Mouse (Mus musculus) olfactory bulb, adult 2 months (tissue): Measurements from ENCODE around the gene Arf1. TPM values are rescaled to one million over a fixed set of nuclear protein-coding genes. Genes with fewer than 3 reads are reported as not detected.

ENCODE experiments used
- H3K27ac ChIP-seq: fragments of 200-500 bp; 2 replicates; pipeline ENCODE4 v1.5.1; 2012; ENCODE audit warnings: low read depth, low read length; ENCODE audit not compliant: insufficient read depth
- H3K4me1 ChIP-seq: fragments of 200-500 bp; 2 replicates; pipeline ENCODE4 v1.6.1; 2012; ENCODE audit warnings: low read length; ENCODE audit not compliant: control insufficient read depth, insufficient read depth
- H3K4me3 ChIP-seq: fragments of 200-500 bp; 2 replicates; pipeline ENCODE4 v1.5.1; 2012; ENCODE audit warnings: mild to moderate bottlenecking, low read depth, low read length, moderate library complexity; ENCODE audit not compliant: insufficient read depth
- CTCF ChIP-seq: fragments of 200-500 bp; IDR thresholded peaks from 2 replicates; pipeline ENCODE4 v1.5.1; 2012; ENCODE audit warnings: low read depth, mild to moderate bottlenecking, low read length, moderate library complexity; ENCODE audit not compliant: insufficient read depth
- POLR2A ChIP-seq: fragments of 200-500 bp; IDR thresholded peaks from 2 replicates; pipeline ENCODE4 v1.6.1; 2012; ENCODE audit warnings: mild to moderate bottlenecking, low read depth, low read length, moderate library complexity; ENCODE audit not compliant: insufficient read depth
- WGBS: fragments of 180-500 bp; shearing (Covaris S2); methylation state at CpG from one replicate; pipeline ENCODE4 v1.1.7; 2018; 5-methylcytosine and 5-hydroxymethylcytosine counted together
- polyA plus RNA-seq: library from polyadenylated mRNA; stranded (reverse); fragments of >200 nt; gene quantifications from 2 replicates; pipeline ENCODE4 v1.2.4, GENCODE M21; 2012; ENCODE audit warnings: low replicate concordance; ENCODE audit not compliant: missing spikeins, insufficient read depth, insufficient read length

Arf1 gene
- polyA plus RNA-seq, 1 experiment: 324 TPM

GRCm38 (mm10) chr11:59208153-59208831 lies 19.8 kb downstream of the Arf1 start, which contains the start of gene 2310033P09Rik:
2310033P09Rik (plus strand) TSS chr11:59208321.
- TF ChIP-seq CTCF (no peak), POLR2A (peak; percentile 86)
- under 1% methylated on average over 67 of the region's 67 CpGs for WGBS
- Histone ChIP-seq H3K4me1 (peaks cover 8% of the 10 kb centered on the region), H3K27ac (peak within 1 kb of the TSS; percentile 85), H3K4me3 (peak within 1 kb of the TSS; percentile 62)

GRCm38 (mm10) chr11:59202081-59202995 lies 25.7 kb downstream of the Arf1 start, which contains the start of gene Mrpl55:
Mrpl55 (plus strand) TSS chr11:59202486.
- H3K4me1 ChIP-seq: peaks cover 8% of the 10 kb centered on the region; the same call in 1 of the 2 replicates
- WGBS: under 1% methylated on average over 63 of the region's 63 CpGs
- H3K4me3 ChIP-seq: peak within 1 kb of the TSS; percentile 63
- TF ChIP-seq CTCF (no peak), POLR2A (peak; percentile 50)
- no peak within 1 kb of the TSS for H3K27ac ChIP-seq

DNA sequence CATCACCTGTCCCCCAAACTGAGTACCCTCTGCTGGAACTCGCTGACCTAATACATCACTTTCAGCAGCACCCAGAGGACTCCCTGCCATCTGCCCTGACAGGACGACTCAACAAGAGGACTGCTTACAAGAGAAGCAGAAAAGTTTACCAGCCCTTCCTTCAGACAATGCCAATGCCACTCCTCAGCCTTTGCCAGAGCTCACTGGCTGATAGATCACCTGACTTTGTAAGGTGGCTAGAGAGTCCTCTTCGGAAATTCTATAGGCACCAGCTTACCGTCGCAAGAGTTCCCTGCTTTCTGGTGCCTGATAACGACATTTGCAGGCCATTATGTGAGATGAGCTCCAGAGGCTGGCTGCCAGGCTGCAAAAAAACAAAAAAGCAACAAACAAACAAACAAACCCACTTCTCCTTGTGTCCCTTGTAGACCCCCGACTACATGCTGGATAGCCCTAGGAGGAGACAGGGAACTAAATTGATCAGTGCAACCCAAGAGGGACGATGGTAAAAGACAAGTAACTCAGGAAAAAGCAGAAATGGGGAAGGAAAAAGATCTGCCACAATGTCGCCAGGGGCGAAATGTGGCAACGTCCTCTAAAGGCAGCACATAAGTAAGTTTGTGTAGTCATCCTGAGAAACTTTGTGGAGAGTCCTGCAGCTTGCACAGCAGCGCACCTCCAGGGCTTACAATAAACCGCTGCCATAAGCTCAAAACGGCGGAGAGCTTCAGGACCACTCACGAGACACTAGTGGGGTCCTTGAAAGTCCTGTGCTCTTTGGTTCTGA lies 26.7 kb downstream of the Arf1 start:
- Histone ChIP-seq H3K27ac (no peak overlapping the region), H3K4me1 (peaks cover 8% of the 10 kb centered on the region; the same call in 1 of the 2 replicates), H3K4me3 (peak overlapping the region; percentile 63)
- 28% methylated on average over 16 of the region's 16 CpGs for WGBS
- TF ChIP-seq POLR2A (no peak), CTCF (no peak)

DNA sequence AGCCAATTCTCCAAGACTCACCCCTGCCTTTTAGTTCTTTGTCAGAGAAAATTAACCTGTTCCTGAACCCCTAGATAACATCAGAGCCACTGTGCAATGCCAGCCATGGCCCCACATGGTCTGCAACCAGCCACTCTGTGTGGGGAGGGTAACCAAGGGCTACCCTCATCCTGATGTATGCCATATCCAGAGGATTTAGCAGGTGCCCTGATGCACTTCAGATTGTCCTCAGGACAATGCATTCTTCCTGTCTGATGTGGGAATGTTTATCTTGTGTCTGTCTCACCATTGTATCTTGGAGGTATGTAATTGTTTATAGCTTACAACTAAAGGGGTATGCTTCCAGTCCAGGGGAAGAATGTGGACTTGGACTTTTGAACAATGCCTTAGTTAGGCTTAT lies 31.8 kb downstream of the Arf1 start:
- Histone ChIP-seq H3K27ac (no peak overlapping the region), H3K4me1 (peaks cover 3% of the 10 kb centered on the region; the same call in 1 of the 2 replicates), H3K4me3 (no peak overlapping the region)
- TF ChIP-seq POLR2A (no peak), CTCF (no peak)

- peak within 1 kb of the TSS; percentile 32; the same call in 1 of the 2 replicates for H3K27ac ChIP-seq
- peak within 1 kb of the TSS; percentile 68 for H3K4me3 ChIP-seq
- TF ChIP-seq POLR2A (no peak), CTCF (no peak)
- WGBS: 4% methylated on average over 16 of the region's 16 CpGs
- H3K4me1 ChIP-seq: peaks cover 10% of the 10 kb centered on the region; the same call in 1 of the 2 replicates
These were observed 36.0 kb downstream of the Arf1 start, which contains the start of gene Guk1 for GRCm38 (mm10) chr11:59192059-59192386. Guk1 (minus strand) TSS chr11:59192212.

DNA sequence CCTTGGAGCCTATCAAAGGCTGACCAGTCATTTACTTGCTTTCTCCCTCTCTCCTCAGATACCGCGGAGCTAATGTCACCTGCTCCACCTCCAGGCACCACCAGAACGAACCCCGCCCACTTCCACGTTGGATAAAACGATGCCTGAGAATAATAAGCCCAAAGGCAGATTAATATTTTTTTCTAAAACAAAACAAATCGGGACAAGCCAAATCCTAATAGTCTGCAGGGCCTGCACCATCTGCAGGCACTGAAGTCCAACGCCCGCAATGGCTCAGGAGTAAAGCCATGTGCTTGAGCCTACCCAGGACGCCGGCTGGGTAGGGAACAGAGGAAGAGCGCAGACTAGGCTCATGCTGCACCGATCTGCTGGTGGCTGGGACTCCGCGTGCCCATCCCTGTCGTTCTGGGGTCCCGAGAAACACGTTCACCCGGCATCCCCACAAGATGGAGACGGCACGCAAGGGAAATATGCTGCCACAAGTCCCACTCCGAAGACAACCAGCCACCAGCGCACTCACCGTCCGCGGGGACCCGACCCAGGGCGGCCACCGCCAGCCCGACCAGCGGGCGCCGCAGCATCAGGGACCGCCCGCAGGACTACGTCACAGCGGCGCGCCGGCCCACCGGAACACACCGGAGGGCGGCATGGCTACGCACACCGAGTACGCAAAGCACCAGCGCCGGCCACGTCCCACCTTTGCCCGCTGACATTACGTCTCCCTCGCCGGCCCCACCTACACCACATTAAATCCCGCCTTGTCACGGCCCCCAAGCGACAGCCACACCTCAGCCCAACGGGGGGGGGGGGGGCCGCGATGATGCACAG lies 36.6 kb downstream of the Arf1 start:
- peak overlapping the region; percentile 32; the same call in 1 of the 2 replicates for H3K27ac ChIP-seq
- under 1% methylated on average over 58 of the region's 59 CpGs for WGBS
- TF ChIP-seq POLR2A (peak; percentile 79), CTCF (no peak)
- H3K4me3 ChIP-seq: peak overlapping the region; percentile 68
- H3K4me1 ChIP-seq: peaks cover 10% of the 10 kb centered on the region; the same call in 1 of the 2 replicates

GRCm38 (mm10) chr11:59187706-59188105 lies 40.4 kb downstream of the Arf1 start:
- H3K4me1 ChIP-seq: peaks cover 10% of the 10 kb centered on the region; the same call in 1 of the 2 replicates
- WGBS: 74% methylated on average over 6 of the region's 6 CpGs
- TF ChIP-seq CTCF (no peak), POLR2A (no peak)
- no peak overlapping the region for H3K4me3 ChIP-seq
- no peak overlapping the region for H3K27ac ChIP-seq

DNA sequence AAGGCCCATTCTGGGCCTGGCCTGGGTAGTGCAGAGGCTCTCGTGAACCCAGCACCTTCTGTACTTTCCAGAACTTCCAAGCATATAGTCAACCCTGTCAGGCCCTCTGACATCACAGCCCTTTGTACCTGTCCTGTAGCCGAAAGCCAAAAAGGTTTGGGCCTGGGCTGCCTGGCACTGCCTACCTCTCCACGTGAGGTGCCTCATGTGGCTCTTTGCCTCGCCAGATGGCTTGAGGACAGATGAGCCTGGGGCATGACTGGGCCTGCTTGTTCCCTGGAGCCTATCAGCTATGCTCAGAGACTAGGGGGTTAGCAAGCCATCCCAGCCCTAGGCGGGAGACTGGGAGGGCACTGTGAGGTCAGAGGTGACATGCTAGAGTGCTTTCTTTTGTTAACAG lies 42.6 kb downstream of the Arf1 start:
- WGBS: 90% methylated on average over 5 of the region's 5 CpGs
- no peak for TF ChIP-seq CTCF
- TF ChIP-seq POLR2A: no peak
- Histone ChIP-seq H3K4me1 (peaks cover 10% of the 10 kb centered on the region; the same call in 1 of the 2 replicates), H3K27ac (no peak overlapping the region), H3K4me3 (no peak overlapping the region)
